18 mouse cellular contexts compared by ENCODE assay signal in genomic region chr10:83826105-83826504, GRCm38 (mm10).
"Had no signal": no experiment of that assay in that cellular context is flagged by ENCODE, and none has a peak within 500 bp of the region (broad histone marks: within the 10 kb centered on the region; RNA-seq: fewer than 3 reads in every experiment).

No protein-coding gene starts in this region.

- DNase-seq: lung, embryonic 14.5 days; lung, postnatal 10 days; lung, postnatal 4 days; midbrain, embryonic 14.5 days; retina, postnatal 1 day; right cerebral cortex, adult 18-20 months; right cerebral cortex, postnatal 25 days; right cerebral cortex, postnatal 4 days; spleen, adult 18-20 months; thymus, adult 18-20 months; thymus, postnatal 14 days; thymus, postnatal 36 days had no signal

- H3K27ac ChIP-seq: midbrain, embryonic 10.5 days; midbrain, embryonic 12.5 days; neural tube, embryonic 13.5 days; neural tube, embryonic 15.5 days had no signal

- H3K4me1 ChIP-seq: midbrain, embryonic 10.5 days; midbrain, embryonic 12.5 days; neural tube, embryonic 13.5 days; neural tube, embryonic 15.5 days had no signal

- H3K36me3 ChIP-seq: midbrain, embryonic 10.5 days; midbrain, embryonic 12.5 days; neural tube, embryonic 13.5 days; neural tube, embryonic 15.5 days had no signal

- H3K27me3 ChIP-seq: midbrain, embryonic 12.5 days; neural tube, embryonic 13.5 days; neural tube, embryonic 15.5 days had no signal

- H3K9ac ChIP-seq: lung, embryonic 14.5 days; midbrain, embryonic 12.5 days; neural tube, embryonic 13.5 days; neural tube, embryonic 15.5 days had no signal

- H3K4me2 ChIP-seq: lung, embryonic 14.5 days; midbrain, embryonic 12.5 days; neural tube, embryonic 13.5 days; neural tube, embryonic 15.5 days had no signal

- H3K9me3 ChIP-seq: midbrain, embryonic 10.5 days; midbrain, embryonic 12.5 days; neural tube, embryonic 13.5 days; neural tube, embryonic 15.5 days had no signal

- H3K4me3 ChIP-seq: midbrain, embryonic 10.5 days; midbrain, embryonic 12.5 days; myocyte; neural tube, embryonic 13.5 days; neural tube, embryonic 15.5 days had no signal

- ATAC-seq: midbrain, embryonic 16.5 days had no signal
